Mouse (Mus musculus): ENCODE results near the gene Lamp1. TPM values are rescaled to one million over a fixed set of nuclear protein-coding genes. Genes with fewer than 3 reads are reported as not detected.

Lamp1 gene
- 100 to 1,000 TPM; 110 to 360 TPM for polyA plus RNA-seq (2012; fragmentation: generic; extraction: Trizol)

DNA sequence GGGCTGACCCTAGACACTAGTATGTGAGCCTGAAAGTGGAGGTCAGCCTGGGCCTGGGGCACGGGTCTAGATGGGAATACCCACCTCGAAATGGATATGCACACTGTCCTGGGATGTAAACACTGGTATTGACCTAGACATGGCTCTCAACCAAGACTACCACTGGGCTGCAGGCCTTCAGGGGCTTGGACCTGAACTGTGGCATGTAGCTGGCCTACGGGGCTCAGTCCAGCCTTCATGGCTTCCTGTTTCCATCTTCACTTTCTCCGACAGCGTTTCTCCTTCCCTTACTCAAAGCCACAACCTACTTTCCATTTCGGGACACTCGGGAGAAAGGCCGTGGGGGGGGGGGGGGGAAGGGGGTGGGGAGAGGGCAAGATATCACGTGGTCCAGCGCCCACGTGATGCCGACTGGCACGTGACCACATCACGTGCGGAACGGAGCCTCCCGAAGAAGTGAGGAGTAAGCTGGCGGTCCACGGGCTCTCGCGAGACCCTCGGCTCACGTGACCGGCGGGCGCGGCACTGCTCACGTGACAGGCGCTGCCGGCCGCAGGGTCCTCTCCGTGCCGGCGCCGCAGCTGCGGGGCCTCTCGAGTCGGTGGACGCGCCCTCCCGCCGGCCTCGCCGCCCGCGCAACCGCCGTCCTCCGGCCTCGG, at the start of gene Lamp1:
TSS of gene Lamp1 (plus strand) at position 444 of the 659 bp plus-strand sequence.

GRCm38 (mm10) chr8:13200301-13201012, 41.5 kb downstream of the Lamp1 start, which contains the start of gene Grtp1:
TSS of gene Grtp1 (minus strand) at chr8:13200620.

Other genes starting within 250 kb of the Lamp1 start
- gene F7, start 133.1 kb upstream of the Lamp1 start, polyA plus RNA-seq (2012; fragmentation: generic; extraction: Trizol): not detected
- gene F10, start 121.9 kb upstream of the Lamp1 start, polyA plus RNA-seq (2012; fragmentation: generic; extraction: Trizol): not detected
- gene Proz, start 98.2 kb upstream of the Lamp1 start, polyA plus RNA-seq (2012; fragmentation: generic; extraction: Trizol): under 1 TPM in 1 of 2 experiments, not detected in 1; 0.15 TPM
- gene Pcid2, start 53.7 kb upstream of the Lamp1 start, polyA plus RNA-seq (2012; fragmentation: generic; extraction: Trizol): 10 to 100 TPM; 11.4 to 17.6 TPM
- 10 to 100 TPM in 1 of 2 experiments, 1 to 10 TPM in 1; 4.3 to 41.0 TPM for gene Cul4a, start 53.5 kb upstream of the Lamp1 start, polyA plus RNA-seq (2012; fragmentation: generic; extraction: Trizol)
- gene Grtp1, start 41.5 kb downstream of the Lamp1 start, polyA plus RNA-seq (2012; fragmentation: generic; extraction: Trizol): 1 to 10 TPM in 1 of 2 experiments, under 1 TPM in 1; 0.89 to 1.3 TPM
- gene Adprhl1, start 95.0 kb downstream of the Lamp1 start, polyA plus RNA-seq (2012; fragmentation: generic; extraction: Trizol): not detected
- 1 to 10 TPM; 1.2 to 9.1 TPM for gene Dcun1d2, start 129.0 kb downstream of the Lamp1 start, polyA plus RNA-seq (2012; fragmentation: generic; extraction: Trizol)
- gene Tmco3, start 129.0 kb downstream of the Lamp1 start, polyA plus RNA-seq (2012; fragmentation: generic; extraction: Trizol): 10 to 100 TPM in 1 of 2 experiments, 1 to 10 TPM in 1; 3.9 to 25.0 TPM
- gene Tfdp1, start 179.6 kb downstream of the Lamp1 start, polyA plus RNA-seq (2012; fragmentation: generic; extraction: Trizol): 10 to 100 TPM; 11.5 to 33.5 TPM
- gene Atp4b, start 237.7 kb downstream of the Lamp1 start, polyA plus RNA-seq (2012; fragmentation: generic; extraction: Trizol): not detected
- under 1 TPM in 1 of 2 experiments, not detected in 1; under 0.01 TPM for gene Grk1, start 245.9 kb downstream of the Lamp1 start, polyA plus RNA-seq (2012; fragmentation: generic; extraction: Trizol)